Mouse (Mus musculus): Measurements from ENCODE around the gene Gipr. TPM values are rescaled to one million over a fixed set of nuclear protein-coding genes. Genes with fewer than 3 reads are reported as not detected.
"Not testable (repeated sequence)": the region's sequence is repeated elsewhere in the genome, so short reads cannot be mapped to it uniquely, and the experiment has no call there.

Gene Gipr
- polyA plus RNA-seq, 1 experiment = 3.9 TPM

- no peak for DNase-seq (ENCODE audit: low read depth)
Measured at GRCm38 (mm10) chr7:19178443-19179092, 12.6 kb upstream of the Gipr start.

- DNase-seq (ENCODE audit: low read depth) = no peak
Measured at GRCm38 (mm10) chr7:19178035-19178434, 12.1 kb upstream of the Gipr start.

GRCm38 (mm10) chr7:19177216-19177615 is 11.3 kb upstream of the Gipr start:
- no peak for DNase-seq (ENCODE audit: low read depth)

GRCm38 (mm10) chr7:19176516-19176947 is 10.6 kb upstream of the Gipr start:
- no peak for DNase-seq (ENCODE audit: low read depth)

- DNase-seq (ENCODE audit: low read depth) = no peak
Measured at GRCm38 (mm10) chr7:19175708-19176515, 10.0 kb upstream of the Gipr start, which contains the start of gene Eml2. Gene Eml2 (plus strand): TSS chr7:19176421.

GRCm38 (mm10) chr7:19172874-19173273 is 6.9 kb upstream of the Gipr start:
- no peak for DNase-seq (ENCODE audit: low read depth)

GRCm38 (mm10) chr7:19171831-19172230 is 5.9 kb upstream of the Gipr start:
- DNase-seq (ENCODE audit: low read depth) = no peak

GRCm38 (mm10) chr7:19170142-19170541 is 4.2 kb upstream of the Gipr start:
- DNase-seq (ENCODE audit: low read depth) = no peak

- DNase-seq (ENCODE audit: low read depth) = no peak
Measured at GRCm38 (mm10) chr7:19169506-19169905, 3.6 kb upstream of the Gipr start.

GRCm38 (mm10) chr7:19166990-19167389 is 1.1 kb upstream of the Gipr start:
- no peak for DNase-seq (ENCODE audit: low read depth)

GRCm38 (mm10) chr7:19164978-19165377 is 949 bp downstream of the Gipr start:
- no peak for DNase-seq (ENCODE audit: low read depth)

GRCm38 (mm10) chr7:19164189-19164588 is 1.7 kb downstream of the Gipr start:
- no peak for DNase-seq (ENCODE audit: low read depth)

GRCm38 (mm10) chr7:19163752-19164151 is 2.2 kb downstream of the Gipr start:
- no peak for DNase-seq (ENCODE audit: low read depth)

- DNase-seq (ENCODE audit: low read depth) = no peak
Measured at GRCm38 (mm10) chr7:19162928-19163327, 3.0 kb downstream of the Gipr start.

GRCm38 (mm10) chr7:19160115-19160514 is 5.8 kb downstream of the Gipr start:
- no peak for DNase-seq (ENCODE audit: low read depth)

GRCm38 (mm10) chr7:19159411-19159810 is 6.5 kb downstream of the Gipr start:
- no peak for DNase-seq (ENCODE audit: low read depth)

GRCm38 (mm10) chr7:19158601-19159000 is 7.3 kb downstream of the Gipr start:
- no peak for DNase-seq (ENCODE audit: low read depth)

GRCm38 (mm10) chr7:19157160-19157800 is 8.6 kb downstream of the Gipr start:
- DNase-seq (ENCODE audit: low read depth) = no peak

GRCm38 (mm10) chr7:19155825-19156475 is 10.0 kb downstream of the Gipr start:
- no peak for DNase-seq (ENCODE audit: low read depth)

- no peak for DNase-seq (ENCODE audit: low read depth)
Measured at GRCm38 (mm10) chr7:19154796-19155195, 11.1 kb downstream of the Gipr start.

GRCm38 (mm10) chr7:19151121-19151520 is 14.8 kb downstream of the Gipr start:
- not testable (repeated sequence) for DNase-seq (ENCODE audit: low read depth)

- DNase-seq (ENCODE audit: low read depth) = no peak
Measured at GRCm38 (mm10) chr7:19149626-19150025, 16.3 kb downstream of the Gipr start, which contains the start of gene Snrpd2. Gene Snrpd2 (plus strand): TSS chr7:19149722.
